Mouse (Mus musculus) embryo, embryonic 9.5 days (tissue): ENCODE results near the gene Rin2.

ENCODE experiments used
- DNase-seq: peaks from one replicate; pipeline ENCODE4 v3.0.0-alpha.2; 2017; ENCODE audit errors: extremely low spot score

Rin2 gene

DNA sequence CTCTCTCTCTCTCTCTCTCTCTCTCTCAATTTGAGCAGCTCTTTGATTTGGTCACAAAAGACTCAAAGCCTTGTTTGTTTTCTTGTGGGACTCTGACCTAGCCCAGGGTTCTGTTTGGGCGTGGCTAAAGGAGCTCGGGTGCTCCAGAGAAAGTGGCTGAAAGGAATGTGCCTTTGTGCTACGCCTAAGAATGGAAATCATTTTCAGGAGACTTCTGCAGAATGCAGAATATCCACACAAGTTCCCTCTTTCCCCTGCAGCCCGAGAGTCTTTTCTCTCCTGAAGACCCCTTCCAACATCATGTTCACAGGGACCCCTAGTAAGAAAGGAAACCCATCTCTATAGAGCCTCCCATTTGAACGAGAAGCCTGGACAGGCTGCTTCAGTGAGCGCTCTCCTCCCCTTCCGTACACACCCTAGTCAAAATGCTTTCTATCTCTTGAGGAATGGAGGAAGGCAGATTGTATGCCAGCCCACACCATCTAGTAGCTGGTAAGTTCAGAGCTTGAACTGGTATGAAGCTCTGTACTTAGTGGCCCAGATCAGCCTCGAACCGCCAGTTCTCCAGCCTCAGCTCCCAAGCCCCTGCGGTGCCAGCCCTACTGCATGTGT lies 187.3 kb downstream of the Rin2 start:
- DNase-seq: peak; percentile 56

GRCm38 (mm10) chr2:145865344-145865743 lies 190.3 kb downstream of the Rin2 start:
- no peak for DNase-seq

GRCm38 (mm10) chr2:145866238-145866637 lies 191.2 kb downstream of the Rin2 start:
- no peak for DNase-seq

DNA sequence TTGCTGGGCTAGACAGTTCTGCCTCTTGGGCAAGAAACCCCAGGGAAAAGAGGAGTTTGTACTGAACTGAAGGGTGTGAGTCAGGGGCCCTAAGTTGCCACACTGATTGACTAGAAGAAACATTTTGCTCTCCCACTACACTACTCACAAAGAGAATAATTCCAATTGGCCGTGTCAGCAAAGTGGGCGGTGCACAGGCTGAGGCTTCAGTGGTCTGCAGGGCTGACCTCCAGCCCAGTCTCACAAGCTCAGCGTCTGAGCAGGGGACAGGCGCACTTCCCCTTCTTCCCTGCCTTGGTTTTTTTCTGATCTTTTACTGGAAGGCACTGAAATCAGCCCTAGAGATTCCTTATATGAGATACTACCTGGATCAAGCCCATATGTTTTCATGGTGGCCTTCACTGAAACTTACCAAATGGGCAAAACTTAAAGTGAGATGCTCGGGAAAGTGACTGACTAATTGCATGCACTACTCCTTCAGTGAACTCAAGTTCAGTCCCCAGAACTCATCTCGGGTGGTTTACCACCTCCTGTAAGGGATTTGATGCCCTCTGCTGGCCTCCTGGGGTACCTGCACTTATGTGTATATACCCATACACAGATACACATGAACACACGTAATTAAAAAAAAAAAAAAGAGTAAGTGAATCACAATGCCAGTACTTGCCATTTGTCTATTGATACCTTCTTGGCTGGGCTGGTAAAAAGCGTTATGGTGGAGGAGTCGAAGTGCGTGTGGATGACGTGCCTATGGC lies 191.9 kb downstream of the Rin2 start:
- DNase-seq: no peak

- no peak for DNase-seq
Measured at GRCm38 (mm10) chr2:145871308-145871707, 196.3 kb downstream of the Rin2 start.

DNA sequence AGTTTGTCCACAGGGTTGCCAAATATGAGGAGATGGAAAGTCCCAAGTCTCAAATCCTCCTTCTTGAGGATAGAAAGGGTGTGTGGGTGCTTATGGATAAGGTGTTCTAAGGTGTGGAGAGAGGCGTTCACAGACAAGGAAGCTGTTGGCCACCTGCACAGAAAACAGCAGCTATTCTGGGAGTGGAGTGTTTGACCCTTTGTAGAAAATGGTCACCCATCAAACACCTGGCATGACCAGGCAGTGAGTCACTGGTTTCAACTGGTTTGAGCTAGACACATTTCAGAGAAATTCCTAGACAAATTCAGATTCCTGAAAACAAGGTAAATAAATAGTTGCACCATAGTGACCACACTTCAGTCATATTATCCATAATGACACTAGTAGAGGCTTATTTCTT lies 197.1 kb downstream of the Rin2 start:
- no peak for DNase-seq

DNA sequence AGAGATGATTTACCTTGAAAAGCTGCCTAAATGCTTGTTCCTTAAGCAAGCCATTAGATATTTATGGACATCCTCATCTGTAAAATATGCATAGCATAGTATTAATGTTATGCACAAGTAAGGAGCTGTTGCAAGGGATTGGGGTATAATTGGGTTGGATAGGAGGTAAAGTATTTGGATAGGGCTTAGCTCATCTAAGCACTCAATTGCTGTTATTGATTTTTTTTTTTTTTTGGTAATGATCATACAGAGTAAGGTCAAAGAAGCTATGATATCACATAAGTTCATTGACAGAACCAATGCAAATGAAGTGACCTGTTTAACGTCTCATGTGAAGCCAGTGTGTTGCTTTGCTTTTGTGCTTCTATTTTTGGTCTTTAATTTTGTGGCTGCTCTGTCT lies 198.9 kb downstream of the Rin2 start:
- DNase-seq: no peak

DNA sequence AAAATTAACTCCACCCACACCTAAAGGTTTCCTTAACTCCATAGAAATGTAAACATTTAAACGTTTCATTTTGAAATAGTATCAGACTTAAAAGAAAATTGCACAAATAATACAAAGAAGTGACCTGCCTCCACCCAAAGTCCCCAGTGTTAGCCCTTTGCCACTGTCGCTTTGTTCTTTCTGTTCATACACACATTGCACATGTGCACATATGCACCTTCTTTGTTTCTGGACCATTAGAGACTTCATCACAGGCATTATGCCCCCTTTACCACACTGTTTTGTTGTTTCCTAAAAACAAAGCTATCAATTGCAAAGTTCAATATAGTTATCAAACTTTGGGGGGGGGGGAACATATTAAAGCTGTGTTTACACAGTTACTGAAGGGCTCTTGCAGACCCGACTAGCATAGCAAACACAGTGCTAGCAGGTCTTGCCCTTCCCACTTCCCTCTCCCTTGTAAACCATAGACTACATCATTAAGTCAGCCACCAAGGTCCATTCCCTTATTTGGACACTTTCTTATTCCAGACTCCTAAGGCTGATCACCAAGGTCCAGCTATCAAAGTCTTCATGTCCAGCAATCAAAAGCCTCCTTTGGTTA lies 200.0 kb downstream of the Rin2 start:
- DNase-seq: no peak

DNA sequence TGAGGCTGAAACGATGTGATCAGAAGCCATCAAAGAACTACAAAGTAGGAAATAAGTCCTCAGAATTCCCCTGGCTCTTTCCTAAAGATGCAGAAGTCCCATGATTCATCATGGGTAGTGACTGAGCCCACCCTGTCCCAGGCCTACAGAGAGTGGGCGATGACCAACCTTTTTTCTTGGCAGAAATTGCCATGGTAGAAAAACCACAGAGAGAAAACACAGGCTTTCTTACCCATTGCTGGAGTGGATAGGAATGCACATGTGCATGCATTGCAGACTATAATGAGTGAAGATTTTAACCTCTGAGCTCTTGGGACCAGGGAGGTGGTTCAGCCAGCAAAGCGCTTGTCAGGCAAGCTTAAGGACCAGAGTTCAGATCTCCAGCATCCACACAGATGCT lies 202.2 kb downstream of the Rin2 start:
- no peak for DNase-seq

DNA sequence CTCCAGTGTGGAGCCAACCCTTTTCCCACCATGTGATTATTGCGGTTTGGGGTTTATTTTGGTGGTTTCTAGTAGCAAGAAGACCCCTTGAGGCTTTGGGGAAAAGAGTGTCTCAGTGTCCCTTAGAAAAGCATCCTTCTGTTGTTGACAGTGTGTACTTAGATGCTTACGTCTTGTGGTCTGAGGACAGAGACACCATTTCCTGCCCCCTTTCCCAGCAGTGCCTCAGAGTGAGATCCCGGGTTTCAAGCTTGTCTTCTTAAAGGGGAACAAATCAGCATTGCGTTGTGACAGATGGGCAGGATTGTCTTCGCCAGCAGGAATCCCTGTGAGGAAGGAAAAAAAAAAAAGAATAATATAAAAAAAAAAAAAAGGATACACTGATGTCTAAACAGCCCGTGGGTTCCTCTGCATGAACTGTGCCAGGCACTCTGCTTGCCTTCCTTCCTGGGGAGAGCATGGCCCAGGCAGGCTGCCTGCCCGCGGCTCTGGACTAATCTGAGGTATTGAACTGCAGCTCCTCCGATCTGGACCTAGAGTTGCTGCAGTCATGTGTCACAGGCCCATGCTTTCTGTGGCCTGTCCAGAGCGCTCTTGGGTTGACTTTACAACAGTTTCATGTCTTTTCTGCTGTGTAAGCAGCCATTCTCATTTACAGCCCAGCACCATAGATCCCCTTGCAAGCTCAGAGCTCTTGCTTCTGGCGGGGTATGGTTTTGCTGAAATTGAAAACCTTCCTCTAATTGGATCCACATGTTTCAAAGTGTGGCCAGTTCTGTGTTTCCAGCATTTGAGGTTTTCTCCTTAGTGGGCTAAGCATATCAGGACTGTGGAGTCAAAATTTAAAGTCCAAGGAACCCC lies 206.1 kb downstream of the Rin2 start:
- no peak for DNase-seq

DNA sequence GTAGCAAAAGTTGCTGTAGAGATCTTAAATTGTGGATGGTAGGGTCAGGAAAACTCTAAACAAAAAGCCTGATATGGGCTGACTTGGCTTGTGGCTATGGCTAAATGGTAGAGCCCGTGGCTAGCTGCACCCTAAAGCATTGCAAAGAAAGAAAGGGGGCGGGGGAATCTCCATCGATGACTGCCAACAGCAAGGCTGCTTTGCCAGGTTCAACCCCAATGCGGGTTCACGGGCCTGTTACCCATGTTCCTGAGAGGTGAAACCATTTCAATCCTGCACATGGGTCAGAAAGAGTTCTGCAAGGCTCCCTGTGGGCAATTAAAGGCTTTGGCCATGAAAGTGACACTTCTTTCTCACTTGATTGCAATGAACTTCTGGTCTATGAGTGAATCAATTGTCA lies 206.9 kb downstream of the Rin2 start:
- DNase-seq: no peak

- no peak for DNase-seq
Measured at GRCm38 (mm10) chr2:145882398-145882797, 207.4 kb downstream of the Rin2 start.

GRCm38 (mm10) chr2:145884036-145884912 lies 209.3 kb downstream of the Rin2 start:
- DNase-seq: no peak

GRCm38 (mm10) chr2:145884913-145885785 lies 210.1 kb downstream of the Rin2 start:
- DNase-seq: no peak

DNA sequence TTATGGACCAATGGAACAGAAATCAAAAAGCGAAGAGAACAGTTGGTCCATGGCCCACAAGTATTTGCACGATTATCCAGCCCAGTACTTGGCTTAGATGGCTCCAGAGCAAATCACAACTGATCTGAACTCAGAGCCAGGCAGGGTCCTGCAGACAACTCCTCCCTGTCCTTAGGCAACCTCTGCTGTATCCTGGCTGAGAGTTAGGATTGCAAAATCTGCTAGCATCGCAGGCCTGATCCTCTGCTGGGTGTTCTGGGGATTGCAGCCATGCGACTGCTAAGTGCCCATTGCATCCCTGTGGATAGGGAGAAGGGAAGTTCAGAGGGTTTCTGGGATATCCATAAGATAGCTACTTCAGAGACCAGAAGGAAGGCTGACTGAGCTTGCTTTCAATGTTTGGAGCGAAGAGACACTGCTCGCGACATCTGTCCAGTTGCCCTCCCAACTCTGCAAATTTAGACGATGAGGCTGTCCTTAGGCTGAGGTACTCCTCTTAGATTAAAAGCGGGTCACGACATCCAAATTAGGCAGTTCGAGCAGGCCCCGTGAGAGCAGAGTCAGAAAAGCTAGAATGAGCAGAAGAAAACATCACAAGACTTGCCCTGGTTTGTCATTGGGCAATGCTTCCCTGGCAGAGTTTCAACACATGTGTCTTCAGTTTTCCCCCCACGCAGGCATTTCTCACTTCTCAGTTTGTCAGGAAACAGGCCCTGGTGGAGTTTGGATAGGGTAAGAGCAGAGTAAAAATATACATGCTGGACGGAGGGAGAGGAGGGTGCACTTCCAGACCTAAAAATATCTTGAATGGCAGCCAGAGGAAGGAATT lies 213.1 kb downstream of the Rin2 start:
- no peak for DNase-seq

DNA sequence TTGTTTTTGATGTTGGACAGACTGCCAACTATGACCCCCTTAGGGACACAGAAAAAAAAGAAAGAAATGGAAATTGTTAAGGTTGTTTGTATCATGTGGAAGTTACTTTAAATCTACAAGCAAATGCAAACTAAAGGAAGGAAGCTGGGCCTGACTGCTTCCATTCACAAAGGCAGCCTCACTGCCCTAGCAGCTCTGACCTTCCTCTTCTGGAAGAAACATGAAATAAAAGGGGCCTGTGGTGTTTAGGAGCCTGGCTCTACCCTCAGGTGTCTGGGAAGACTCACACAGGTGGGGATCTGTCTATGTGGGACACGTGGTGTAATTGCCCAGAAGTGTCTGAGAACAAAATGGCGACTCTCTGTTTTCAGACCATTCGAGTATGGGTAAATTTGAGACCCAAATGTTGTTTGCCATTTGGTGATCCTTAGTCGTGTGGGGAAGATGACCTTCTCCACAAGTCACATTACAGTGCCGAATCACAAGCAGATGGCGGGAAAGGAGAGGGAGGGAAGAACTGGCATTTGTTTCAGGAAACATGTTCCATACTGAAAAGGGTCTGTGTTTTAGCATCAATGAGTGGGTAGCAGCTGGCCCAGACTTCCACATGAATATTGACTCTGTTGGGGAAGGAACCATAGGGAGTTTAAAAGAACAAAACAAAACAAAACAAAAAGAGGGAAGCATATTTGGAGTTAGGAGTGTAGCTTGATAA lies 213.9 kb downstream of the Rin2 start:
- DNase-seq: no peak

DNA sequence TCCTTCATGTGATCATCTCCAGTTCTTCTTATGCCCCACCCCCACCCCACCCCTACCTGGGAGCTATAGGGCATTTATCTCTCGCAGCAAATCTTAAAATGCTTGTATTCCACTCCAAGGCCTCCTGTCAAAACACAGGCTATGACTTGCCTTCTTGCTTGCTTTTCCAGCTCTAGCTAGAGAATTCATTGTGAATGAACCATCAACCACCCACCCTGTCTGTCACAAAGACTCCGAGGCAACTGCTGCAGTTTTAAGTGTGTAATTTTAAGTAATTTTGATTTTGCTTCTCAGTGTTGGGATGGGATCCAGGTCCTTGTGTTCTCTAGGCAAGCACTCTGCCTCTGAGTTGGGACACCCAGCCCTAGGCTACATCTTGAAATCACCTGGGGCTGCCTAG lies 215.6 kb downstream of the Rin2 start:
- no peak for DNase-seq

DNA sequence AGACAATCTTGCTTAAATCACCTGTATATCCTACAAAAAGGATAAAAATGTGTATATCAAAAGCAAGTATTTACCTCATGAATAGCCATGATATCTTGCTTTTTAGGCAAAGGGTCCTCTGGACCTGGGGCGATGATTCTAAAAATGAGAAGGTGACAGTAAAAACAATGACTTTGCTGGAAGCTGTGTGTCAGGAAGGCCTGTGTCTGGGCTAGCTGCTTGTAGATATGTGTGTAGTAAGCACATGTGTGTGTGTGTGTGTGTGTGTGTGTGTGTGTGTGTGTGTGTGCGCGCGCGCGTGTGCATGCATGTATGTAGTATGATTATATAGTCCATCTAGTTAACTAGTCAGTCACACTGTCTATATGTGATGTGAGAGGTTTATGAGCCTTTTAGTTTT lies 218.7 kb downstream of the Rin2 start:
- DNase-seq: no peak

DNA sequence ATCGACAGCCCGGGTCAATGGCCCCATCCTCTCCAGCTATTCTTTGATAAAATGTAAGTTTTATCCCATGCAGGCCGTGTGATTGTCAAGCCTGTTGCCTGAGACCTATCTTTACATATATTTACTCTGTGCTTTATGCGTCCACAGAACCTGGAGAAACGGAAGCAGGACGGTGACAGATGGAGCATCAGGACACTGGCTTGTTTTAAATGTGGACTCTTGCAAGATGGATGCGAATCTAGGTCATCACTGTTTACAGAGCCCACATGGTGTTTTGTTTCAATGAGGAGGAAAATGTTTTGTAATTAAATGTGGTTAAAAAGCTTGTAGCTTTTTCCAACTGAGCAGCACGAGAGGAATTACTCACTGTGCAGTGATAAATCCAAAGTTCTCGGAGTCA lies 223.1 kb downstream of the Rin2 start:
- DNase-seq: no peak
